Mouse (Mus musculus): ENCODE data around the gene Wdr20rt.
"Not testable (repeated sequence)": the region's sequence is repeated elsewhere in the genome, so short reads cannot be mapped to it uniquely, and the experiment has no call there.

Gene Wdr20rt

GRCm38 (mm10) chr12:65225467-65225945 is at the start of gene Wdr20rt:
Gene Wdr20rt, plus strand, starts transcription at chr12:65225517.
- Histone ChIP-seq H3K4me1 (replicated peaks; ENCODE audit: low read depth, low read length) (peaks cover 14% of the 10 kb centered on the region), H3K27me3 (ENCODE audit: insufficient read depth, low read length) (peaks cover 2% of the 10 kb centered on the region; the same call in 1 of the 2 replicates), H3K4me3 (replicated peaks; ENCODE audit: low read length) (peak within 1 kb of the TSS; percentile 71), H3K9me3 (ENCODE audit: low read length) (no peaks in the 10 kb centered on the region), H3K36me3 (ENCODE audit: insufficient read depth, low read length) (no peaks in the 10 kb centered on the region)
- no peak for TF ChIP-seq NANOG (IDR thresholded peaks at IDR 0.05; ENCODE audit: borderline replicate concordance, low read length)
- TF ChIP-seq CTCF (conservative IDR thresholded peaks at IDR 0.05; ENCODE audit: low read length): no peak
- TF ChIP-seq POU5F1 (IDR thresholded peaks at IDR 0.05; ENCODE audit: borderline replicate concordance, low read length): no peak

GRCm38 (mm10) chr12:65187365-65187764 is 38.0 kb upstream of the Wdr20rt start:
- Histone ChIP-seq H3K4me1 (replicated peaks; ENCODE audit: low read depth, low read length) (no peaks in the 10 kb centered on the region), H3K36me3 (ENCODE audit: insufficient read depth, low read length) (no peaks in the 10 kb centered on the region), H3K27me3 (ENCODE audit: insufficient read depth, low read length) (no peaks in the 10 kb centered on the region), H3K4me3 (replicated peaks; ENCODE audit: low read length) (no peak overlapping the region), H3K9me3 (ENCODE audit: low read length) (no peaks in the 10 kb centered on the region)
- TF ChIP-seq NANOG (IDR thresholded peaks at IDR 0.05; ENCODE audit: borderline replicate concordance, low read length) (no peak), CTCF (conservative IDR thresholded peaks at IDR 0.05; ENCODE audit: low read length) (peak; percentile 27), POU5F1 (IDR thresholded peaks at IDR 0.05; ENCODE audit: borderline replicate concordance, low read length) (no peak)

GRCm38 (mm10) chr12:65189213-65189612 is 36.1 kb upstream of the Wdr20rt start:
- Histone ChIP-seq H3K4me1 (replicated peaks; ENCODE audit: low read depth, low read length) (no peaks in the 10 kb centered on the region), H3K36me3 (ENCODE audit: insufficient read depth, low read length) (no peaks in the 10 kb centered on the region), H3K27me3 (ENCODE audit: insufficient read depth, low read length) (no peaks in the 10 kb centered on the region), H3K9me3 (ENCODE audit: low read length) (no peaks in the 10 kb centered on the region), H3K4me3 (replicated peaks; ENCODE audit: low read length) (no peak overlapping the region)
- TF ChIP-seq POU5F1 (IDR thresholded peaks at IDR 0.05; ENCODE audit: borderline replicate concordance, low read length): no peak
- no peak for TF ChIP-seq CTCF (conservative IDR thresholded peaks at IDR 0.05; ENCODE audit: low read length)
- TF ChIP-seq NANOG (IDR thresholded peaks at IDR 0.05; ENCODE audit: borderline replicate concordance, low read length): no peak

GRCm38 (mm10) chr12:65194003-65194530 is 31.2 kb upstream of the Wdr20rt start:
- Histone ChIP-seq H3K4me1 (replicated peaks; ENCODE audit: low read depth, low read length) (no peaks in the 10 kb centered on the region), H3K4me3 (replicated peaks; ENCODE audit: low read length) (no peak overlapping the region), H3K27me3 (ENCODE audit: insufficient read depth, low read length) (no peaks in the 10 kb centered on the region), H3K9me3 (ENCODE audit: low read length) (no peaks in the 10 kb centered on the region), H3K36me3 (ENCODE audit: insufficient read depth, low read length) (no peaks in the 10 kb centered on the region)
- no peak for TF ChIP-seq NANOG (IDR thresholded peaks at IDR 0.05; ENCODE audit: borderline replicate concordance, low read length)

- TF ChIP-seq CTCF (conservative IDR thresholded peaks at IDR 0.05; ENCODE audit: low read length) (no peak), NANOG (IDR thresholded peaks at IDR 0.05; ENCODE audit: borderline replicate concordance, low read length) (no peak), POU5F1 (IDR thresholded peaks at IDR 0.05; ENCODE audit: borderline replicate concordance, low read length) (no peak)
- H3K4me3 ChIP-seq (replicated peaks; ENCODE audit: low read length): no peak overlapping the region
- H3K27me3 ChIP-seq (ENCODE audit: insufficient read depth, low read length): no peaks in the 10 kb centered on the region
- H3K4me1 ChIP-seq (replicated peaks; ENCODE audit: low read depth, low read length): peaks cover 27% of the 10 kb centered on the region
- H3K9me3 ChIP-seq (ENCODE audit: low read length): peaks cover 15% of the 10 kb centered on the region
- H3K36me3 ChIP-seq (ENCODE audit: insufficient read depth, low read length): no peaks in the 10 kb centered on the region
Observed at GRCm38 (mm10) chr12:65201812-65202211, 23.5 kb upstream of the Wdr20rt start.

- TF ChIP-seq NANOG (IDR thresholded peaks at IDR 0.05; ENCODE audit: borderline replicate concordance, low read length) (no peak; the same call in 1 of the 2 replicates), CTCF (conservative IDR thresholded peaks at IDR 0.05; ENCODE audit: low read length) (no peak), POU5F1 (IDR thresholded peaks at IDR 0.05; ENCODE audit: borderline replicate concordance, low read length) (no peak)
- Histone ChIP-seq H3K36me3 (ENCODE audit: insufficient read depth, low read length) (no peaks in the 10 kb centered on the region), H3K9me3 (ENCODE audit: low read length) (peaks cover 20% of the 10 kb centered on the region)
Observed at GRCm38 (mm10) chr12:65206431-65206830, 18.9 kb upstream of the Wdr20rt start.

GRCm38 (mm10) chr12:65216404-65216840 is 8.9 kb upstream of the Wdr20rt start:
- no peaks in the 10 kb centered on the region for H3K36me3 ChIP-seq (ENCODE audit: insufficient read depth, low read length)
- TF ChIP-seq NANOG (IDR thresholded peaks at IDR 0.05; ENCODE audit: borderline replicate concordance, low read length) (no peak; the same call in 1 of the 2 replicates), POU5F1 (IDR thresholded peaks at IDR 0.05; ENCODE audit: borderline replicate concordance, low read length) (no peak), CTCF (conservative IDR thresholded peaks at IDR 0.05; ENCODE audit: low read length) (no peak)
- H3K4me1 ChIP-seq (replicated peaks; ENCODE audit: low read depth, low read length): peaks cover 5% of the 10 kb centered on the region
- no peaks in the 10 kb centered on the region for H3K9me3 ChIP-seq (ENCODE audit: low read length)
- H3K27me3 ChIP-seq (ENCODE audit: insufficient read depth, low read length): no peaks in the 10 kb centered on the region
- no peak overlapping the region for H3K4me3 ChIP-seq (replicated peaks; ENCODE audit: low read length)

More at GRCm38 (mm10) chr12:65206431-65206830, 18.9 kb upstream of the Wdr20rt start:
- no peak overlapping the region for H3K4me3 ChIP-seq (replicated peaks; ENCODE audit: low read length)
- peaks cover 32% of the 10 kb centered on the region for H3K4me1 ChIP-seq (replicated peaks; ENCODE audit: low read depth, low read length)
- H3K27me3 ChIP-seq (ENCODE audit: insufficient read depth, low read length): no peaks in the 10 kb centered on the region

- TF ChIP-seq CTCF (conservative IDR thresholded peaks at IDR 0.05; ENCODE audit: low read length): no peak
- TF ChIP-seq NANOG (IDR thresholded peaks at IDR 0.05; ENCODE audit: borderline replicate concordance, low read length): no peak
- no peak for TF ChIP-seq POU5F1 (IDR thresholded peaks at IDR 0.05; ENCODE audit: borderline replicate concordance, low read length)
Observed at GRCm38 (mm10) chr12:65228628-65229027, 3.3 kb downstream of the Wdr20rt start.

GRCm38 (mm10) chr12:65229041-65229440 is 3.7 kb downstream of the Wdr20rt start:
- peaks cover 24% of the 10 kb centered on the region for H3K9me3 ChIP-seq (ENCODE audit: low read length)
- TF ChIP-seq NANOG (IDR thresholded peaks at IDR 0.05; ENCODE audit: borderline replicate concordance, low read length) (no peak), CTCF (conservative IDR thresholded peaks at IDR 0.05; ENCODE audit: low read length) (no peak), POU5F1 (IDR thresholded peaks at IDR 0.05; ENCODE audit: borderline replicate concordance, low read length) (no peak)
- H3K4me3 ChIP-seq (replicated peaks; ENCODE audit: low read length): no peak overlapping the region

More at GRCm38 (mm10) chr12:65228628-65229027, 3.3 kb downstream of the Wdr20rt start:
- H3K27me3 ChIP-seq (ENCODE audit: insufficient read depth, low read length): peaks cover 2% of the 10 kb centered on the region; the same call in 1 of the 2 replicates
- H3K9me3 ChIP-seq (ENCODE audit: low read length): peaks cover 24% of the 10 kb centered on the region
- H3K36me3 ChIP-seq (ENCODE audit: insufficient read depth, low read length): no peaks in the 10 kb centered on the region
- peaks cover 11% of the 10 kb centered on the region for H3K4me1 ChIP-seq (replicated peaks; ENCODE audit: low read depth, low read length)
- H3K4me3 ChIP-seq (replicated peaks; ENCODE audit: low read length): no peak overlapping the region

GRCm38 (mm10) chr12:65232801-65233200 is 7.5 kb downstream of the Wdr20rt start:
- H3K4me1 ChIP-seq (replicated peaks; ENCODE audit: low read depth, low read length); H3K4me3 ChIP-seq (replicated peaks; ENCODE audit: low read length); H3K36me3 ChIP-seq (ENCODE audit: insufficient read depth, low read length); H3K27me3 ChIP-seq (ENCODE audit: insufficient read depth, low read length): not testable (repeated sequence)
- H3K9me3 ChIP-seq (ENCODE audit: low read length): peaks cover 24% of the 10 kb centered on the region

More at GRCm38 (mm10) chr12:65229041-65229440, 3.7 kb downstream of the Wdr20rt start:
- peaks cover 11% of the 10 kb centered on the region for H3K4me1 ChIP-seq (replicated peaks; ENCODE audit: low read depth, low read length)
- peaks cover 2% of the 10 kb centered on the region; the same call in 1 of the 2 replicates for H3K27me3 ChIP-seq (ENCODE audit: insufficient read depth, low read length)
- no peaks in the 10 kb centered on the region for H3K36me3 ChIP-seq (ENCODE audit: insufficient read depth, low read length)
